Mouse (Mus musculus) WW6 (cell line): Measurements from ENCODE around the gene Lrba.

ENCODE experiments used
- DNase-seq: peaks from one replicate; pipeline ENCODE4 v3.0.0-alpha.2; 2013; ENCODE audit warnings: low read depth, low spot score

Gene Lrba

DNA sequence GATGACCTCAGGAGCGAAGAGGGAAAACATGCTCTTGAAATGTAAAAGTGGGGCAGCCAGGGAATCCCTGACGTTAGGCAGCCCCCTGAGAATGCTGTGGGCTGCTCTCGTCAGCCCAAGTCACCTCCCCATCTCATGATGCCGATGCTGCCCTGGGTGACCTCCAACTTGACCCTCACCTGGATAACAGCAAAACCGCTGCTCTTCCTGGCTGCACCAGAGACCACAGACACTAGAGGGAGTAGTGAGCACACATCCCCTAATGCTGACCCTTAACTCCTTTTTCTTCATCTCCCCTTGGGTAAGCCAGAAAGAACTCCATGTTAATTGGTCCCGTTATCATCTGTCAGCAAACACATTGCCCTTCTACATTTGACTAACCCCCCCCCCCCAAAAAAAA is 572.2 kb downstream of the Lrba start:
- DNase-seq = peak; percentile 29

DNA sequence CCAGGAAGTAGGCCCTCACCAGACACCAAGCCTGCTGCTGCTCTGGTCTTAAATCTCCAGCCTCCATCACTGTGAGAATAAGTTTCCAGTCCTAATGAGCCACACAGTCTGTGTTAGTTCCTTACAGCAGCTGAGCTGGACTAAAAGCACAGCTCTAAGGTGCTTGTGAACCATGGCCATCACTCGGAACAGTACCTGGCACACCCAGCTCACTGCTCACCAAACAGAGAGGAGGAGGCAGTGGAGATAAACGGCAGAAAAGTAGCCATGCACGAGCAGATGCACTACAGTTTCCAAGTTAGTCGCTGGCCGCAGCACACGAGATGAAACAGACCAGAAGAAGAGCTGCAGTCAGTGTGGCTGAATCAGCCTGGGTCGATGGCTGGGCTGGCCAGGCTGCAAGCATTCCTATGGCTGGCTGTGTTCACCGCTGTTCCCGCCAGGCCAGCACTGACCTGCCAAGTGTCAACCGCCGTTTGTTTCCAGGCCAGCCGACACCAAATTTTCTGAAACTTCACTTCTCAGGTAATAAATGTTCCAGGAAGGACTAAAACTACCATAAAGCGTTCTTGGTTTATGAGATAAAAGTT is 573.5 kb downstream of the Lrba start:
- no peak for DNase-seq

DNA sequence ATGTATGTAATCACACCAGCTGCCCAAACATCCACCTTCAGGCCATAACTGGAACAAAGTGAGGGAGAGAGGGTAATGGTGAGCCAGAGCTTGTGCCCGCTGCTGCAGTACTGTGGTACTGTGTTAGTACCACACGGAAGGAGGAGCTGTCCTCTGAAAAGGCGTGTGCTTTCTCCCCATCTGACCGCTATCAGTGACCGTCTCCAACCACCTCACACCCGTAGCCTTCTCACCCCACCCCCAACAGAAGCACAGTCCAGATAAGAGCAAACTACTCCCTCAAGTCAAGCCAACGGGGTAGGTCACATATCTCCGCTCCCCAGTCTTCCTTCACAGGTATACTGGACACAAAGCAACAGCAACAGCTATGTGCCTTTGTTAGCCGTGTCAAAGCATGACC is 574.6 kb downstream of the Lrba start:
- DNase-seq = no peak

DNA sequence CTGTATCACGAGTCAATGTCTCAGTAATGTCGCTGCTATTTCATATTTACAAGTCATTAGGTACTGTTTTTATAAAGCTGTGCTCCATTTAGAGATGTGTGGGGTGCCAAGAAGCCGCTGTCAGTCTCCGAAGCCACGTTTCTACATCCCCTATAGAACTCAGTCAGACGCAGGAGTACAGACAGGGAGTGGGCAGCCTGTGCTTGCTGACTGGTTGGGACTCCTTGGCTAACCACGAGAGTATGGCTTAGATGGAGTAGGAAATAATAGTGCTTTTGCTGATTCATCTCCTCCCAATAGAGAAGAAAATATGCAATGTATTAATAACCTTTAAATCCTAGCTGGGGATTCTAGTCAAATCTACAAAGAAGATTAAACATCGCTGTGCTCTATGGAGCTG is 576.4 kb downstream of the Lrba start:
- no peak for DNase-seq

DNA sequence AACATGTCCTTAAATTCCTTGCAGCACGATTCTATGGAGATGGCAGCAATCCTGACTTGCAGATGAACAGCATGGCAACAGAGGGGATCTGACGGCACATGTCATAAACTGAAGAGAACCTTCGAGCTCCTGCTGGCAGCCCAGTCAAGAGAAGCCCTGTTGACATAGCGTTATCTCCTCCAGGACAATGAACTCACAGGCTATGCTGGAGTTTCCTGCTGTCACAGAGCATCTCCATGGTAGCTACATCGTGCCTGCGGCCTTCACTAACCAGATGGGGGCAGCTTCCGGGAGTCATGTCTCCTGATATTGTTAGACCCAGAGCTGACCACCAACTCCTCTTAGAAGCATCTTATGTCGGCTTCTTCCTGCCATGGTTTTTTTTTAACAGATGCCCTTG is 578.3 kb downstream of the Lrba start:
- DNase-seq = no peak

DNA sequence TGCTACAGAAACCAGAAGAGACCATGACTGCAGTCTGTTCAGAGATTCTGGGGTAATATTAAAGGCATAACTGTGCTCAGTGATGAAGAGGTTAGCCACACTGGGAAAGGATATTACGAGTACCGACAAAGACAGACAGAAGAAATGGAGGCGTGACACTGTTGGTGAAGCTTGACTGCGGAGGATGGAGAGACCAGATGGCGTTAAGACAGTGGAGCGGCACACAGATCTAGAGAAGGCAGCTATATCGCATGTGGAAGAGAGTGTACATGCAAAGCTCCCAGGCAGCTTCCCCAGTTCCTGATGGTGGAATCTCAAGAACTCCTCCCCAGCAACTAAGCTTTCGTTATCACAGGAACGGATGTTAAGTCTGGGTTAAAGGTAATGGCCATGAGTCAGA is 579.8 kb downstream of the Lrba start:
- DNase-seq = no peak

DNA sequence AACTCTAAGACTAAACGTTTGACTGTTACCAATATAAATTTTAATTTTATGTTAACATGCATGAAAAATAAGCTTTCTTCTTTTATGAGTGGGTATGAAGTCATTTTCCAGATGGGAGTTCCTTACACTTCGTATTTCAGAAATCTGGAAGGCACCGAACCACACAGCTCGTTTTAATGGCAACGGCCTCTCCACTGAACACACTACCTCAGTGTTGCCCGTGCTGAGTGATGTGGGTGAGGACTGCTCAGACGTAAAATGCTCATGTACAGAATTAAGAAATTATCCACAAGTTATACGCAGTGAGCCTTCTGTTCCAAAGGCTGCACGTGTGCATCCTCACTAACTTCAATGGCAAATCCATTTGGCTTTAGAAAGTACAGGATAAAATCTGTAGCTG is 582.4 kb downstream of the Lrba start:
- no peak for DNase-seq

GRCm38 (mm10) chr3:86807750-86808467 is 583.4 kb downstream of the Lrba start:
- DNase-seq = peak; percentile 22

DNA sequence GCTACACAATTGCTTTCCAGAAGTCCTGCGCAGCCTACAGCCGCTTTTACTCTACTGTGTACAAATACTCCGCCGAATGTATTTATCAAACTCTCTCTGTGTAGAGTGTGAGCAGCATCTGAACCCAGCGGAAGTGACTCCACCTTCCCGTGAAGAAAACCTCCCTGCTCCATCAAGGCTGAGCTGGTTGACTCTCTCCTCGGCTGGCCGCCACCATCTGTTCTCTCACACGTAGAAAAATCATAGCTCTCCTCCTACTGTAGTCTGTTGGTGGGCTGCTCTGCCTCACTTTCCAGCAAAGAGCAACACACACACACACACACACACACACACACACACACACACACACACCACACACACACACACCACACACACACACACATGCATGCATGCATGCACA is 584.7 kb downstream of the Lrba start:
- no peak for DNase-seq

DNA sequence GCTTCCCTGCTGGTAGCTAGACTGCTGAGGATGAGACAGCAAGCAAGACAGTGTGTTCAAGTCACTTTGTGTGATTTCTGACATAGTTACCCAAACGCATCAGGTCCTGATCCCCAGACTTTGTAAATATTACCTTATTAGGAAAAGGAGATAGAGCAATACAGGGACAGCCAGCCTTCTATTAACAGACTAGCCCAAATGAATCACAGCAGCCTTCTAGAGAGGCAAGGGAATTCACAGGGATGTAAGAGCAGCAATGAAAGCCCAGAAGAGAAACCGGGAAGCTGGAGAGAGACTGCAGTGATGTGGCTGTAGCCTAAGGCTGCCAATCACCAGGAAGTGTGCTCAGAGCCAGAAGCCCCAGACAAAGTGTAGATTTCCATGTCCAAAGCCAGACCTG is 585.2 kb downstream of the Lrba start:
- no peak for DNase-seq

GRCm38 (mm10) chr3:86810908-86811307 is 586.4 kb downstream of the Lrba start:
- no peak for DNase-seq

DNA sequence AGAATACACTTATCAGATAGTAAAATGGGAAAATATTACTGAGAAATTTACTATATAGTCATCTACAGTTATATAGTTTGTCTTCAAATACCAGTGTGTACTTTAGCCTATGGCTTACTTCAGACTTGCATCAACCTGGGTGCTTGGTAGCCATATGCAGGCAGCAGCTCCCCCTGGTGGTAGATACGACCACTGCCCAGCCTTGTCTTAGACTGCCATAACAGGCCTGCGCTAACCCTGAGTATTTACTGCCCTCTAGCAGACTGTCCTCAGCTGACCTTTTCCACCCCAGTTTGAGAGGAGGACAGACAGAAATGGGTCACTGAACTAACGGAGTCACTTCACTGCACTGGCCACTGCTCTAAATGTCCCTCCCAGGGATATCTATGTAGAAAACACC is 588.2 kb downstream of the Lrba start:
- DNase-seq = peak; percentile 47

DNA sequence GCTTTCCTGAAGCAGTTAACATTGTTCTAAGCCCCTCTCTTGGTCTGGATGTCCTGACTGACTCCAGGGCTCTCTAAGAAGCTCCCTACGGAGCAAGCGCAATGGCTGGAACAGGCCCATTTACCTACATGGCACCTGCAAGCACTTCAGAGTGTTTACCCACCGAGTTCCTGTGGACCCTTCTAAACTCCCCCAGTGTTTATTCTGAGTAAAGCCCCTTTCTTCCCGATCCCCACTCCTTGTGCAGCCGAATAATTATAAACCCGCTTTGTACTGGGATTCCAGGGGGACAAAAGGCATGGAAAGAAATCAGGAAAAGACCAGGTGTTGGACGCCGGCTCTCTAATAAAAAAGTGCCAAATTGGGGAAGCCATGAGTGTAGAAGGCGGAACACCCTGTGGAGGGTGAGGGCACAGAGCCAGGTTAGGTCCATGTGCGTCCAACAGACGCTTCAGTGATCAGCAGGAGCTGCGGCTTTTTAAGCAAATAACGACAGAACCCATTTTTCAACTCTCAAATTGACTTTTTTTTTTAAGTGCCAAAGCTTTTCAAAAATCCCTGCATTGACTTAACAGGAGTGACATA is 593.6 kb downstream of the Lrba start:
- no peak for DNase-seq

- no peak for DNase-seq
Measured at GRCm38 (mm10) chr3:86819372-86819771, 594.9 kb downstream of the Lrba start.

GRCm38 (mm10) chr3:86820344-86820743 is 595.9 kb downstream of the Lrba start:
- no peak for DNase-seq

DNA sequence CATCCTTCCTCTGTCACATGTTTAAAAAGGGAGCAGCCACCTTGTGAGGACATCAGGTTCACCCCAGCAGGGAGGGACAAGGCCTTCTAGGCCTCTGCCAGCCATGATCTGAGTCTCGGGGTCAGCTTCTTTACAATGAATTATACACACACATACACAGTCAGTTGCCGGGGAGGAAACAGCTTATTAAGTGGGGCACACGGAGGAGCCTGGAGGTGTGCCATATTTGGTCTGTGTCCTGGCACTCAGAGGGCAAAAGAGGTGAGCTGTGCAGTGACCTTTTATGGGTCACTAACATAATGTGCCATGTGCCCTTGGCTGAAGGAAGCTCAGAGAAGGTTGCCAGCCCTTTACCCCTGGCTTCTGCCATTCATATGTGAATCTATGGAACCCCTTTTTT is 596.9 kb downstream of the Lrba start:
- no peak for DNase-seq

DNA sequence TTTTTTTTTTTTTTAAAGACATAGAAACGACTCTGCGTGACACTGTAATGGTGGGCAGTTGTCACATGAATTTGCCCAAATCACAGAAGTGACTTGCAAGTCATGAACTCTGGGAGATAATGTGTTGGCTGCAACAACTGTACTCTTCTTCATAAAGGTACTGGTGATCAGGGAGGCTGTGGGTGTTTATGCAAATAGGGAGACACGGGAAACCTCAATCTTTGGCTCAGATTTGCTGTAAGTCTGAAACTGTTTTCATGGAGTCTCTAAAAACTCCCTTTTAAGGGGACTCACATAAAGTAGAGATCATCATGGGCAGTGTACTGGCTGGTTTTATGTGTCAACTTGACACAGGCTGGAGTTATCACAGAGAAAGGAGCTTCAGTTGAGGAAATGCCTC is 603.0 kb downstream of the Lrba start:
- no peak for DNase-seq

- no peak for DNase-seq
Measured at GRCm38 (mm10) chr3:86832115-86832514, 607.6 kb downstream of the Lrba start.
